Mouse (Mus musculus) limb, embryonic 14.5 days (tissue): ENCODE results near the gene Skap1. TPM values are rescaled to one million over a fixed set of nuclear protein-coding genes. Genes with fewer than 3 reads are reported as not detected.

Experiments used
- ATAC-seq: fragments of 200-750 bp; cut with Nextera tagmentation; 2 replicates; pipeline ENCODE4 v1.8.0; 2017; ENCODE audit warnings: low read depth, moderate number of reproducible peaks, moderate TSS enrichment; ENCODE audit not compliant: low FRiP score
- DNase-seq: peaks from one replicate; pipeline ENCODE4 v3.0.0-alpha.2; 2015; ENCODE audit warnings: low spot score
- H3K27ac ChIP-seq: fragments of 300-500 bp; sonication (generic); replicated peaks from 2 replicates; pipeline ENCODE4 v1.5.1; 2014; ENCODE audit warnings: low read depth, mild to moderate bottlenecking, low read length, moderate library complexity, mixed read lengths
- H3K27me3 ChIP-seq: fragments of 300-500 bp; sonication (generic); 2 replicates; pipeline ENCODE4 v1.6.1; 2014; ENCODE audit warnings: low read length, mixed read lengths; ENCODE audit not compliant: control insufficient read depth, insufficient read depth
- H3K36me3 ChIP-seq: fragments of 300-500 bp; sonication (generic); 2 replicates; pipeline ENCODE4 v1.6.1; 2014; ENCODE audit warnings: mild to moderate bottlenecking, low read length, moderate library complexity, mixed read lengths; ENCODE audit not compliant: control insufficient read depth, insufficient read depth
- H3K4me1 ChIP-seq: fragments of 300-500 bp; sonication (generic); 2 replicates; pipeline ENCODE4 v1.6.1; 2014; ENCODE audit warnings: antibody characterized with exemption, low read length, mixed read lengths; ENCODE audit not compliant: control insufficient read depth, insufficient read depth
- H3K4me2 ChIP-seq: fragments of 300-500 bp; sonication (generic); replicated peaks from 2 replicates; pipeline ENCODE4 v1.6.1; 2014; ENCODE audit warnings: low read depth, mild to moderate bottlenecking, low read length, moderate library complexity; ENCODE audit not compliant: severe bottlenecking
- H3K4me3 ChIP-seq: fragments of 300-500 bp; sonication (generic); replicated peaks from 2 replicates; pipeline ENCODE4 v1.5.1; 2014; ENCODE audit warnings: low read length
- H3K9ac ChIP-seq: fragments of 300-500 bp; sonication (generic); 2 replicates; pipeline ENCODE4 v1.6.1; 2014; ENCODE audit warnings: mild to moderate bottlenecking, low read depth, low read length, moderate library complexity; ENCODE audit not compliant: severe bottlenecking
- H3K9me3 ChIP-seq: fragments of 300-500 bp; sonication (generic); 2 replicates; pipeline ENCODE4 v1.6.1; 2016; ENCODE audit warnings: low read length; ENCODE audit not compliant: control insufficient read depth
- POLR2A ChIP-seq: fragments of 200-500 bp; IDR thresholded peaks from 2 replicates; pipeline ENCODE4 v1.8.0; 2012; ENCODE audit warnings: inconsistent platforms, mild to moderate bottlenecking, moderate library complexity, borderline replicate concordance; ENCODE audit not compliant: insufficient read depth, insufficient read length; ENCODE audit errors: extremely low read depth
- WGBS: fragments of 180-500 bp; shearing (Covaris S2); extraction: QIAGEN DNeasy Blood & Tissue Kit; methylation state at CpG from one replicate; pipeline ENCODE4 v1.1.7; 2014; 5-methylcytosine and 5-hydroxymethylcytosine counted together
- polyA plus RNA-seq, 2 experiments: library from polyadenylated mRNA; depleted of rRNA in 1 of 2; stranded (reverse) in 1 of 2; unstranded in 1 of 2; fragments of >200 nt; fragmentation: Nextera tagmentation in 1 of 2; extraction: Ambion mirVana in 1 of 2; gene quantifications; 2 replicates each; pipeline versions ENCODE4 v1.2.1 to v1.2.3; 2012 to 2014

Skap1 gene
- polyA plus RNA-seq, 2 experiments = 0.67 to 2.1 TPM

GRCm38 (mm10) chr11:96629775-96630174 is 165.4 kb downstream of the Skap1 start:
- peak; percentile 31 for DNase-seq
- TF ChIP-seq POLR2A = no peak
- Histone ChIP-seq H3K27me3 (peaks cover 27% of the 10 kb centered on the region), H3K4me2 (no peak overlapping the region), H3K27ac (no peak overlapping the region), H3K36me3 (no peaks in the 10 kb centered on the region), H3K4me1 (no peaks in the 10 kb centered on the region), H3K9ac (no peak overlapping the region), H3K4me3 (no peak overlapping the region; the same call in 1 of the 2 replicates), H3K9me3 (no peaks in the 10 kb centered on the region)
- WGBS = 30% methylated on average over 9 of the region's 9 CpGs
- no peak for ATAC-seq

- no peaks in the 10 kb centered on the region for H3K36me3 ChIP-seq
- H3K4me3 ChIP-seq = no peak overlapping the region
- H3K27ac ChIP-seq = no peak overlapping the region
- H3K27me3 ChIP-seq = peaks cover 28% of the 10 kb centered on the region
- H3K4me1 ChIP-seq = no peaks in the 10 kb centered on the region
- DNase-seq (no peak), ATAC-seq (no peak)
- no peaks in the 10 kb centered on the region for H3K9me3 ChIP-seq
- H3K4me2 ChIP-seq = no peak overlapping the region
- 59% methylated on average over 3 of the region's 3 CpGs for WGBS
- no peak overlapping the region for H3K9ac ChIP-seq
- TF ChIP-seq POLR2A = no peak
Observed at GRCm38 (mm10) chr11:96631521-96631920, 167.1 kb downstream of the Skap1 start.

GRCm38 (mm10) chr11:96637927-96638326 is 173.5 kb downstream of the Skap1 start:
- ATAC-seq = no peak
- WGBS = 58% methylated on average over 7 of the region's 7 CpGs

GRCm38 (mm10) chr11:96639805-96640204 is 175.4 kb downstream of the Skap1 start:
- 72% methylated on average over 5 of the region's 5 CpGs for WGBS
- Histone ChIP-seq H3K36me3 (no peaks in the 10 kb centered on the region), H3K9ac (no peak overlapping the region), H3K27ac (no peak overlapping the region), H3K4me1 (no peaks in the 10 kb centered on the region), H3K9me3 (no peaks in the 10 kb centered on the region), H3K4me2 (no peak overlapping the region), H3K27me3 (peaks cover 7% of the 10 kb centered on the region), H3K4me3 (no peak overlapping the region)
- DNase-seq (no peak), ATAC-seq (no peak)
- no peak for TF ChIP-seq POLR2A

More at GRCm38 (mm10) chr11:96637927-96638326, 173.5 kb downstream of the Skap1 start:
- no peaks in the 10 kb centered on the region for H3K36me3 ChIP-seq
- DNase-seq = no peak
- H3K27ac ChIP-seq = no peak overlapping the region
- TF ChIP-seq POLR2A = no peak
- peaks cover 18% of the 10 kb centered on the region for H3K27me3 ChIP-seq
- no peak overlapping the region for H3K4me3 ChIP-seq
- no peaks in the 10 kb centered on the region for H3K9me3 ChIP-seq
- no peak overlapping the region for H3K9ac ChIP-seq
- no peak overlapping the region for H3K4me2 ChIP-seq
- no peaks in the 10 kb centered on the region for H3K4me1 ChIP-seq

- H3K4me2 ChIP-seq = no peak overlapping the region
- H3K9me3 ChIP-seq = no peaks in the 10 kb centered on the region
- TF ChIP-seq POLR2A = no peak
- H3K4me3 ChIP-seq = no peak overlapping the region
- H3K9ac ChIP-seq = no peak overlapping the region
- H3K27ac ChIP-seq = no peak overlapping the region
- peaks cover 6% of the 10 kb centered on the region; the same call in 1 of the 2 replicates for H3K4me1 ChIP-seq
- H3K27me3 ChIP-seq = peaks cover 14% of the 10 kb centered on the region; the same call in 1 of the 2 replicates
- WGBS = 30% methylated on average over 17 of the region's 17 CpGs
- ATAC-seq = no peak
- H3K36me3 ChIP-seq = no peaks in the 10 kb centered on the region
- peak; percentile 43 for DNase-seq
Observed at GRCm38 (mm10) chr11:96642173-96643140, 178.1 kb downstream of the Skap1 start.
